Mouse (Mus musculus) gonadal fat pad, adult 2 months (tissue): Measurements from ENCODE around the gene Ctnnbip1. TPM values are rescaled to one million over a fixed set of nuclear protein-coding genes. Genes with fewer than 3 reads are reported as not detected.
A peak's percentile ranks its signal among the peaks of the same experiment; 100 is the strongest.

Experiments
- DNase-seq: peaks from one replicate; pipeline ENCODE4 v3.0.0-alpha.2; 2012; ENCODE audit warnings: low read depth
- polyA plus RNA-seq: library from polyadenylated mRNA; depleted of rRNA; stranded (reverse); fragments of >200 nt; gene quantifications from 2 replicates; pipeline ENCODE4 v1.2.3, GENCODE M21; 2012

Gene Ctnnbip1
- polyA plus RNA-seq, 1 experiment, result 42.3 TPM

- DNase-seq, result no peak
Measured at GRCm38 (mm10) chr4:149561986-149562904, 44.2 kb downstream of the Ctnnbip1 start.

GRCm38 (mm10) chr4:149562905-149563347 is 44.9 kb downstream of the Ctnnbip1 start:
- no peak for DNase-seq

DNA sequence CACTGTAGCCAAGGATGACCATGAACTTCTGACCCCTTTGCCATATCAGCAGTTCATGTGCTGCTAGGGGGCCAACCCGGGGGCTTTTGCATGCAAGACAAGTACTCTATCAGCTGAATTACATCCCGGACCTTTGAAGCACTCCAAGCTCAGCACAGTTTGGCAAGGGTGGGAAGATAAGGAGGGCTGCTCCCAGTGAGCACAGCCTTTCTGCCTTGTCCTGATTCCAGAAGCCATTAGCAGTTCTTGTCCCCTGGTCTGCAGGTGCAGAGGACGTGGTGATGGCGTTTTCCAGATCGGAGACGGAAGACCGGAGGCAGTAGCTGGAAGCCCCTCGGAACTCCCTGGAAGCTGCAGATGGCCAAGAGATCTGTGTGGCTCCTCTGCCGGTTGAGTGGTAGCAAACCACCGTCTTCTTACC is 45.9 kb downstream of the Ctnnbip1 start:
- no peak for DNase-seq

GRCm38 (mm10) chr4:149564452-149565407 is 46.7 kb downstream of the Ctnnbip1 start:
- DNase-seq, result no peak

GRCm38 (mm10) chr4:149567432-149568026 is 49.5 kb downstream of the Ctnnbip1 start:
- no peak for DNase-seq

- DNase-seq, result no peak
Measured at GRCm38 (mm10) chr4:149568622-149569021, 50.6 kb downstream of the Ctnnbip1 start.

DNA sequence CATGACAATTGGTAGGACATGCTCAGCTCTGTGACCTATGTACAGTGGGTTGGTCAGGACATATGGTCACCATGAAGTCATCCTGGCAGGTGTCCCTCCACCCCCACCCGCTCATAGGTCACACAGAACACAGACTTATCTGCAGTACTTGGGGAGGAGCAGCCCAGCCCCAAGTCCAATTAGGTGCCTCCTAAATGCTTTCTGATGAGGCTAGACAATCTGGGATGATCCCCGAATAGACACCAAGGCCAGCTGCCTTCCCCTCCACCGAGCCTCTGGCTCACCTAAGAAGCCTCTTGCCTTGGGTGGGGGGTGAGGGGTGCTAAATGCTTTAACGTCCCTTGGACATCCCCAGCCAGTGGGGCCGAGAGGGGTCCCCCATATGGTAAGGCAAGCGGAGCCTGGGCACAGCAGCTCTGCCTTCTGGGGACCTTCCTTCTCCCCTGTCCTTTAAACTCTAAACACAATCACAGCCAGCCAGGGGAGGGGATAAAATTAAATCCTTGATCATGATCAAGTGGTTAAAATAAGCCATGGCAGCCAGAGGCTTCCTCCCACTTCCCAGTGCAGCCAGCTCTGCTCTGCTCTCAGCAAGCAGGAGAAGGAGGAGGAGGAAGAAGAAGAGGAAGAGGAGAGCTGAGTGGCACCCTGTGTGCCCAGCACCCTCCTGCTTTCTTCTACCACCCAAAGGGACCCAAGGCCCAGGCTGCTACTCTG is 51.9 kb downstream of the Ctnnbip1 start:
- DNase-seq, result no peak

DNA sequence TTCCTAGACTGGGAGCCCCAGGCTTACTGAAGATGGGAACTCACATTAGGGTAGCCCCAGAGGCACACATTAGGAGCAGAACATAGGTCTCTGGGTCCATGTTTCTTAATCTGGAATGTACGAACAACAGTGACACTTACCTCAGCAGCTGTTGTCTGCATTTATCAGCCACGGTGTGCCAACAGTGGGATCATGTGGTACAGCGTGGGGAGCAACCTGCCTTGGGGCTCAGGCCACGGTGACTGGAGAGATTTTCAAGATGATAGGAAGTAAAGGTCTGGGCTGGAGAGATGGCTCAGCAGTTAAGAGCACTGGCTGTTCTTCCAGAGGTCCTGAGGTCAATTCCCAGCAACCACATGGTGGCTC is 52.4 kb downstream of the Ctnnbip1 start:
- DNase-seq, result peak; percentile 62

GRCm38 (mm10) chr4:149571209-149571608 is 53.2 kb downstream of the Ctnnbip1 start:
- DNase-seq, result no peak

- peak; percentile 97 for DNase-seq
Measured at GRCm38 (mm10) chr4:149571651-149572149, 53.7 kb downstream of the Ctnnbip1 start.

DNA sequence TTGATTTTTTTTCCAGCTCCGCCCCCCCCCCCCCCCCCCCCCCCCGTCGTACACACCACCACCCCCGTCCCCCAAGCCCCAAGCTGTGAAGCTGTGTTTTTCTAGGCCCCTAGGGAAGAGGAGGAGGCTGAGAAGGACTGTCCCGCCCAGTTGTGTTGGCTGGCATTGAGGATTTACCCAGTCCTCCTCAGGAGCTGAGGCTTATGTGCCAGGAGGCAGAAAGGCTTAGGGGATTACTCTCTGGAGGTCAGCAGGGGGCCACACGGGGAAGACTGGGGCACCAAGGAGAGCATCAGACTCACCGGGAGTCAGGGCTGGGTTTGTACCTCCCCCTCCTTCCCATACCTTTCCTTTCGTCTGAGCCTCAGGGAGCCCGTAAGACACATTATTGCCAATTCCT is 54.4 kb downstream of the Ctnnbip1 start:
- DNase-seq, result no peak

DNA sequence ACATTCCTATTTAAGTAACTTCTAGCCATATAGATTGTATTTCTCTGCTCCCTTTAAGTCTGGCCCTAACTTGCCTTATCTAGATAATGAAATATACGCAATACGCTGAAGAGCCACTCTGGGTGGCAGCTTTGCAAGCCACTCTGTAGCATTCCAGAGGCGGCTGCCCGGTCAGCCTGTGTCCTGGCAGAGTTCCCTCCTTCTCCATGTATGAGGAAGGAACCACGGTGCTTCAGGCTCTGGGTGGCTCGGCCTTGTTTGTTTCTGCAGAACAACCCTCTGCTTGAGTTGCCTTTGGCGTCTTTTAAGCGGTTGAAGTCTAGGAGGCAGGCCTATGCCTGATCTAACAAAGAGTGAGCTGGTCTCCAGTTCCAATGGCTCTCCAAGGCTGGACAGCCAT is 54.8 kb downstream of the Ctnnbip1 start:
- DNase-seq, result no peak

- DNase-seq, result no peak
Measured at GRCm38 (mm10) chr4:149574391-149574821, 56.4 kb downstream of the Ctnnbip1 start.

- no peak for DNase-seq
Measured at GRCm38 (mm10) chr4:149576061-149576460, 58.0 kb downstream of the Ctnnbip1 start.

DNA sequence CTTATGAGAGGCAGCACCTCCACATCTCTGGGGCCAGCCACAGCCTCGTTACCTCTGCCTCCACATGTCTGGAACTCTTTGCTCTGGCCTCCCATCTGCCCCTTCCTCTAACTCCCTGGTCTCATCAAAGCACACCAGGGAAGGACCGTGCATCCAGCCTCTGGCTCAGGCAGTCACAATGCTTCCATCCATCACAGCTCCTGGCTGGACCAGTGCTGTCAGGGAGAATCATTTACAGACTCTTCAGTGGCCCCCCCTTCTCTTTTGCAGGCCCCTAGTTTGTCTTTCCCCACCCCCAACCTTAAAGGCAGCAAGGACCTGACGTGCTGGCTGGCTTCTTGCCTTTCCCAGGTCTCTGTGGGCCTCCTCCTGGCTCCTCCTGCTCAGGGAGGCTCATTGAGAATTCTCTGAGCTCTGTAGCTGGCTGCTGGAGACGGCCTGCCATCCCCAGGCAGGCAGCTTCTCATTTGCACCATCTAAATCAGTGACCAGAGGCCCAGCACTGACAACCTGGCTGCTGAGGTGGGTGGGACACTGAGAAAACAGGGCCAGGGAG is 59.0 kb downstream of the Ctnnbip1 start:
- no peak for DNase-seq

GRCm38 (mm10) chr4:149578085-149578681 is 60.1 kb downstream of the Ctnnbip1 start:
- no peak for DNase-seq

DNA sequence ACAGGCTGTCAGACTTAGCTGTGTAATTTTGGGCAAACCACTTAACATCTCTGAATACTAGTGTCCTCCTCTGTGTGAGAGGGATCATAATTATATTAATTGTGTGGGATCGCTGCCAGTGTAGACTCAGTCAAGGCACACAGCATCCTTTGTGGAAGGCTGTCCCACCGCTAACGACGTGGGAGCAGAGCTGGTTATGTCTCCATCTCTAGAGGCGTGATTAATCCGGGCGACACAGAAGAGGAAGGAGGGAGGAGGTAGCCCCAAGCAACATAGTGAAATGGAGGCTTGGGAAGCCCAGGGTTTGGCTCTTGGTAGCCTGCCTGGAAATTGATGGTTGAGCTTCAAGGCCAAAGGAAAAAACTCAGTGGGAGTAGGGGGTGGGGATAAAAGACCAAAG is 60.8 kb downstream of the Ctnnbip1 start:
- no peak for DNase-seq

- DNase-seq, result no peak
Measured at GRCm38 (mm10) chr4:149585236-149585635, 67.2 kb downstream of the Ctnnbip1 start.

DNA sequence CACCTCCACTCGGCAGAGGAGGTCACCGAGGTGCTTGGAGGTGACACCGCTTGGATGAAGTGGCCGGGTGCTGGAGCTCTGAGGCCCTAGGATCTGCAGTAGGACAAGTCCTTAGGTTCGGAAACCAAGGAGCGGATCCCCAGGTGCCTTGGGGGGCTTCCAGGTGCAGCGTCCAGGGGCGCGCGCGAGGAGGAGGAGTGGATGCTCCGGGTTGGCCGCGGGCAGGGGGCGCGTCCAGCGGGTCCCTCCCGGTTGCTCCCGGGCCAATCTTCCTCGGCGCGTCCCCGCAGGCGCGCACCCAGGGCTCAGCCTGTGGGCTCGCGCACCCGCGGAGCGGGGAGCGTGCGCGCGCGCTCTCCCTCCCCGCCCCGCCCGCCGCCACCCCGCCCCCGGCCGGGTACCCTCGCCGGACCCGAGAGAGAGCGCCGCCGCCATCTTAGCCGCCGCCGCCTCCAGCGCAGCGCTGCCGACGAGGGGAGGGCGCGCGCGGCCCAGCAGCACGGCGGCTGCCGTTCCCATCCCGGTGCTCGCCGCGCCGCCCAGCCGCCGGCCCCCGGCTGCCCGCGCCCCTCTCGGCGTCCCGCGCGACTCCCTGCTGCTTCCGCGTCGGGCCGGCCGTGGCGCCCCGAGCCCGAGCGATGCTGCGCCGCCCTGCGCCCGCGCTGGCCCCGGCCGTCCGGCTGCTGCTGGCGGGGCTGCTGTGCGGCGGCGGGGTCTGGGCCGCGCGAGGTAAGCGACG is 68.2 kb downstream of the Ctnnbip1 start, which contains the start of gene Clstn1:
TSS of gene Clstn1 (plus strand) at position 425 of the 739 bp plus-strand sequence.
- DNase-seq, result no peak
